Mouse (Mus musculus) right cerebral cortex, postnatal 36 days (tissue): ENCODE measurements at regions not wholly inside any gene's neighbourhood (a gene's known extent, or its start where the extent isn't known, plus 50 kb on each side); places are given as distances from the start of the nearest gene placed in this dataset.
A peak's percentile ranks its signal among the peaks of the same experiment; 100 is the strongest.

ENCODE experiments used
- DNase-seq, 2 experiments: peaks; one replicate each; pipeline ENCODE4 v3.0.0; 2022; ENCODE audit warnings: low spot score in 2 of 2, mixed read lengths in 1 of 2

DNA sequence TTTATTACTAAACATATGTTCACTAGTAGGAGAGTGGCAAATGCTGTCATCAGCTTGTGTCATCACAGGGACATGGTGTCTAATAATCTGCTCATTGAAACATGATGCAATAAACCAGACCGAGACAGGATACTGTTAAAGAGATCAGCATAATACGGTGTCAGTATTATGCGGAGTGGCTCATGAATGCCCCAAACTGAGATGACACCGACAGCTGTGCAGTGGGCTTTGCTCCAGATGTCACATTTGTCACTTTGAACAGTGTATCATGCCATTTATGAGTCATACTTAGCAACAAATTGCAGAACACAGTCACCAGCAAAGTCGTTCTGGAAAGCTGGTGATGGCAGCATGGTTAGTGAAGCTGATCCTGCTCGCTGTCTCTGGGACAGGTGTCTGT, 527.2 kb downstream of the Triml1 start:
- peak; percentile 2 to 3 for DNase-seq

DNA sequence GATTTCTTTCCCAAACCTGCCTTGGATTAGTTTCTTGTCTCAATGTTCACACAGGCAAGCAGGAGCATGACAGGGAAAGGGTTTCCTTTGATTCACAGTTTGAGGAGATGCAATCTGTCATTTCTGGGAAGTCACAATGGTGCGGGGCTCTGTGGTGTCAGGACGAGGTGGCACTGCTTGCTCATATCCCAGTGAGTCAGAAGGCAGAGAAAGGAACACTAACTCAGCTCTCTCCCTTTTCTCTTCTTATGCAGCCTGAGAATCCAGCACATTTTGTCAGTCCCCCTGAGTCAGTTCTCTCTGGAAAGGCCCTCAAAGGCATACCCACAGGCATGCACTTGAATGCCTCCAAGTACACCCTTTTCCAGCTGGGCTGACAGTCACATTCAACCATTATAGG, 544.6 kb downstream of the Triml1 start:
- DNase-seq: peak in 1 of 2 experiments; percentile 1
